Mouse (Mus musculus) c-Kit-negative CD71-positive TER-119-positive erythroid progenitor cells, embryonic 14.5 days (primary cell): Measurements from ENCODE around the gene Pi4ka.

ENCODE experiments used
- DNase-seq: peaks from one replicate; pipeline ENCODE4 v3.0.0-alpha.2; 2013; ENCODE audit warnings: low read depth, low spot score

Gene Pi4ka

GRCm38 (mm10) chr16:17336089-17336488 is 70.0 kb downstream of the Pi4ka start:
- DNase-seq = no peak

- DNase-seq = no peak
Measured at GRCm38 (mm10) chr16:17334574-17334973, 71.5 kb downstream of the Pi4ka start.

- DNase-seq = no peak
Measured at GRCm38 (mm10) chr16:17331855-17332254, 74.3 kb downstream of the Pi4ka start.

GRCm38 (mm10) chr16:17331116-17331515 is 75.0 kb downstream of the Pi4ka start, which contains the start of gene Serpind1:
Gene Serpind1, plus strand, starts transcription at chr16:17331371.
- no peak for DNase-seq

- DNase-seq = no peak
Measured at GRCm38 (mm10) chr16:17329848-17330570, 76.1 kb downstream of the Pi4ka start.

GRCm38 (mm10) chr16:17326064-17326463 is 80.0 kb downstream of the Pi4ka start:
- no peak for DNase-seq

- no peak for DNase-seq
Measured at GRCm38 (mm10) chr16:17324745-17325144, 81.4 kb downstream of the Pi4ka start.

- DNase-seq = no peak
Measured at GRCm38 (mm10) chr16:17321481-17321880, 84.6 kb downstream of the Pi4ka start.

GRCm38 (mm10) chr16:17316554-17316953 is 89.6 kb downstream of the Pi4ka start:
- no peak for DNase-seq

- DNase-seq = no peak
Measured at GRCm38 (mm10) chr16:17312531-17312930, 93.6 kb downstream of the Pi4ka start.

- DNase-seq = no peak
Measured at GRCm38 (mm10) chr16:17309036-17309435, 97.1 kb downstream of the Pi4ka start.

GRCm38 (mm10) chr16:17307461-17307860 is 98.7 kb downstream of the Pi4ka start:
- DNase-seq = no peak

- DNase-seq = no peak
Measured at GRCm38 (mm10) chr16:17303521-17304245, 102.4 kb downstream of the Pi4ka start.

- DNase-seq = no peak
Measured at GRCm38 (mm10) chr16:17300818-17301217, 105.3 kb downstream of the Pi4ka start.

GRCm38 (mm10) chr16:17292751-17293150 is 113.4 kb downstream of the Pi4ka start:
- peak; percentile 48 for DNase-seq

- no peak for DNase-seq
Measured at GRCm38 (mm10) chr16:17291016-17291415, 115.1 kb downstream of the Pi4ka start.

- no peak for DNase-seq
Measured at GRCm38 (mm10) chr16:17287103-17287502, 119.0 kb downstream of the Pi4ka start.

- no peak for DNase-seq
Measured at GRCm38 (mm10) chr16:17283151-17283550, 123.0 kb downstream of the Pi4ka start.

- DNase-seq = no peak
Measured at GRCm38 (mm10) chr16:17280471-17280870, 125.6 kb downstream of the Pi4ka start.

GRCm38 (mm10) chr16:17277342-17278211 is 128.5 kb downstream of the Pi4ka start:
- no peak for DNase-seq

GRCm38 (mm10) chr16:17276164-17277151 is 129.7 kb downstream of the Pi4ka start:
- peak; percentile 57 for DNase-seq
